Mouse (Mus musculus) MEL (cell line): ENCODE results near the gene 1700029I15Rik. TPM values are rescaled to one million over a fixed set of nuclear protein-coding genes. Genes with fewer than 3 reads are reported as not detected.

Source experiments
- DNase-seq: peaks from one replicate; pipeline ENCODE4 v3.0.0; 2011; ENCODE audit warnings: low read depth, low spot score
- H3K27ac ChIP-seq: 2 replicates; pipeline ENCODE4 v1.5.1; 2012; ENCODE audit warnings: low read depth, mild to moderate bottlenecking, control low read depth, low read length, moderate library complexity; ENCODE audit not compliant: control insufficient read depth
- H3K27me3 ChIP-seq, 2 experiments: fragments of 150-350 bp in 1 of 2; sonication (generic) in 1 of 2; 2 replicates each; pipeline ENCODE4 v1.6.1; 2012; ENCODE audit warnings: low read length in 2 of 2, mild to moderate bottlenecking in 2 of 2, improper control_type of control experiment in 1 of 2, moderate library complexity in 1 of 2; ENCODE audit not compliant: insufficient read depth in 2 of 2, control insufficient read depth in 1 of 2
- H3K36me3 ChIP-seq, 2 experiments: 2 replicates each; pipeline ENCODE4 v1.6.1; 2012 to 2014; ENCODE audit warnings: low read length in 2 of 2, improper control_type of control experiment in 1 of 2, inconsistent platforms in 1 of 2, mild to moderate bottlenecking in 1 of 2; ENCODE audit not compliant: insufficient read depth in 2 of 2, control insufficient read depth in 1 of 2
- H3K4me1 ChIP-seq, 2 experiments: fragments of 150-350 bp in 1 of 2; sonication (generic) in 1 of 2; 2 replicates each; pipeline ENCODE4 v1.6.1; 2012; ENCODE audit warnings: low read length in 2 of 2, improper control_type of control experiment in 1 of 2, mild to moderate bottlenecking in 1 of 2; ENCODE audit not compliant: insufficient read depth in 2 of 2, control insufficient read depth in 1 of 2
- H3K4me3 ChIP-seq, 2 experiments: fragments of 150-350 bp in 1 of 2; sonication (generic) in 1 of 2; 2 replicates each; pipeline ENCODE4 v1.5.1; 2012; ENCODE audit warnings: low read depth in 2 of 2, low read length in 2 of 2, mild to moderate bottlenecking in 2 of 2, moderate library complexity in 2 of 2, control low read depth in 1 of 2, improper control_type of control experiment in 1 of 2; ENCODE audit not compliant: control insufficient read depth in 1 of 2, insufficient read depth in 1 of 2
- H3K79me2 ChIP-seq: 2 replicates; pipeline ENCODE4 v1.6.1; 2012; ENCODE audit warnings: mild to moderate bottlenecking, low read length, moderate library complexity; ENCODE audit not compliant: control insufficient read depth, poor library complexity, insufficient read depth
- H3K9ac ChIP-seq: 2 replicates; pipeline ENCODE4 v1.6.1; 2012; ENCODE audit warnings: low read depth, mild to moderate bottlenecking, control low read depth, low read length, moderate library complexity; ENCODE audit not compliant: control insufficient read depth, poor library complexity, severe bottlenecking
- H3K9me3 ChIP-seq: fragments of 150-350 bp; sonication (generic); replicated peaks from 2 replicates; pipeline ENCODE4 v1.6.1; 2012; ENCODE audit warnings: mild to moderate bottlenecking, low read length, improper control_type of control experiment, moderate library complexity; ENCODE audit not compliant: insufficient read depth
- CHD1 ChIP-seq: IDR thresholded peaks from 2 replicates; pipeline ENCODE4 v1.6.1; 2012; ENCODE audit warnings: low read depth, mild to moderate bottlenecking, inconsistent platforms, low read length, improper control_type of control experiment
- CTCF ChIP-seq, 3 experiments: IDR thresholded peaks in 2 of 3; conservative IDR thresholded peaks in 1 of 3; 2 replicates each; pipeline ENCODE4 v1.5.1; 2011 to 2012; ENCODE audit warnings: low read length in 3 of 3, low read depth in 2 of 3, mild to moderate bottlenecking in 2 of 3, improper control_type of control experiment in 1 of 3, inconsistent platforms in 1 of 3, mixed read lengths in 1 of 3, moderate library complexity in 1 of 3; ENCODE audit not compliant: control insufficient read depth in 1 of 3, insufficient read depth in 1 of 3, poor library complexity in 1 of 3, severe bottlenecking in 1 of 3
- ELF1 ChIP-seq: IDR thresholded peaks from 2 replicates; pipeline ENCODE4 v1.6.1; 2014; ENCODE audit warnings: low read depth, mild to moderate bottlenecking, inconsistent platforms, low read length, improper control_type of control experiment, moderate library complexity
- EP300 ChIP-seq, 2 experiments: IDR thresholded peaks; 2 replicates each; pipeline ENCODE4 v1.6.1; 2011; ENCODE audit warnings: improper control_type of control experiment in 2 of 2, low read length in 2 of 2, low read depth in 1 of 2, mild to moderate bottlenecking in 1 of 2
- ETS1 ChIP-seq: IDR thresholded peaks from 2 replicates; pipeline ENCODE4 v1.6.1; 2012; ENCODE audit warnings: low read depth, mild to moderate bottlenecking, inconsistent platforms, low read length, improper control_type of control experiment, moderate library complexity
- GATA1 ChIP-seq: IDR thresholded peaks from 2 replicates; pipeline ENCODE4 v1.6.1; 2011; ENCODE audit warnings: low read depth, low read length, improper control_type of control experiment
- KAT2A ChIP-seq: conservative IDR thresholded peaks from 2 replicates; pipeline ENCODE4 v1.6.1; 2012; ENCODE audit warnings: low read depth, low read length, improper control_type of control experiment, inconsistent platforms
- MAX ChIP-seq: IDR thresholded peaks from 2 replicates; pipeline ENCODE4 v1.6.1; 2011; ENCODE audit warnings: low read length, improper control_type of control experiment
- MAZ ChIP-seq: IDR thresholded peaks from 2 replicates; pipeline ENCODE4 v1.6.1; 2012; ENCODE audit warnings: low read depth, mild to moderate bottlenecking, inconsistent platforms, low read length, improper control_type of control experiment
- MEF2A ChIP-seq: IDR thresholded peaks from 2 replicates; pipeline ENCODE4 v1.6.1; 2014; ENCODE audit warnings: low read depth, mild to moderate bottlenecking, inconsistent platforms, low read length, improper control_type of control experiment; ENCODE audit not compliant: poor library complexity, insufficient replicate concordance, severe bottlenecking; ENCODE audit errors: extremely low read depth
- MXI1 ChIP-seq: IDR thresholded peaks from 2 replicates; pipeline ENCODE4 v1.6.1; 2011; ENCODE audit warnings: mild to moderate bottlenecking, low read depth, low read length, improper control_type of control experiment
- NELFE ChIP-seq: IDR thresholded peaks from 2 replicates; pipeline ENCODE4 v1.6.1; 2011; ENCODE audit warnings: low read depth, low read length, improper control_type of control experiment
- NRF1 ChIP-seq: IDR thresholded peaks from 2 replicates; pipeline ENCODE4 v1.6.1; 2014; ENCODE audit warnings: low read depth, mild to moderate bottlenecking, inconsistent platforms, low read length, improper control_type of control experiment, moderate library complexity; ENCODE audit not compliant: poor library complexity, insufficient read depth, severe bottlenecking
- POLR2AphosphoS2 ChIP-seq: IDR thresholded peaks from 2 replicates; pipeline ENCODE4 v1.6.1; 2011; ENCODE audit warnings: low read length, improper control_type of control experiment
- RCOR1 ChIP-seq: IDR thresholded peaks from 2 replicates; pipeline ENCODE4 v1.6.1; 2012; ENCODE audit warnings: low read depth, mild to moderate bottlenecking, inconsistent platforms, low read length, improper control_type of control experiment
- SMC3 ChIP-seq: IDR thresholded peaks from 2 replicates; pipeline ENCODE4 v1.6.1; 2011; ENCODE audit warnings: low read depth, low read length, improper control_type of control experiment
- TAL1 ChIP-seq: IDR thresholded peaks from 2 replicates; pipeline ENCODE4 v1.6.1; 2012; ENCODE audit warnings: mild to moderate bottlenecking, inconsistent platforms, low read length, moderate library complexity, mixed read lengths
- TBP ChIP-seq: IDR thresholded peaks from 2 replicates; pipeline ENCODE4 v1.8.0; 2011; ENCODE audit warnings: low read depth, low read length, improper control_type of control experiment
- USF1 ChIP-seq: IDR thresholded peaks from 2 replicates; pipeline ENCODE4 v1.6.1; 2014; ENCODE audit warnings: low read depth, mild to moderate bottlenecking, inconsistent platforms, low read length, improper control_type of control experiment, moderate library complexity
- USF2 ChIP-seq, 2 experiments: IDR thresholded peaks; 2 replicates each; pipeline ENCODE4 v1.6.1; 2011 to 2012; ENCODE audit warnings: improper control_type of control experiment in 2 of 2, low read length in 2 of 2, borderline replicate concordance in 1 of 2, inconsistent platforms in 1 of 2, low read depth in 1 of 2, mild to moderate bottlenecking in 1 of 2; ENCODE audit not compliant: insufficient read depth in 1 of 2
- ZKSCAN1 ChIP-seq: IDR thresholded peaks from 2 replicates; pipeline ENCODE4 v1.6.1; 2012; ENCODE audit warnings: low read depth, mild to moderate bottlenecking, inconsistent platforms, low read length, improper control_type of control experiment, moderate library complexity
- ZMIZ1 ChIP-seq: IDR thresholded peaks from 2 replicates; pipeline ENCODE4 v1.6.1; 2012; ENCODE audit warnings: low read depth, mild to moderate bottlenecking, inconsistent platforms, low read length, improper control_type of control experiment, moderate library complexity
- polyA plus RNA-seq, 2 experiments: library from polyadenylated mRNA; stranded (reverse) in 1 of 2; unstranded in 1 of 2; fragments of >175 nt in 1 of 2; fragments of >200 nt in 1 of 2; gene quantifications; 2 replicates each; pipeline versions ENCODE4 v1.2.1 to v1.2.4; 2012; ENCODE audit warnings: low replicate concordance in 2 of 2, low read depth in 1 of 2; ENCODE audit not compliant: insufficient read length in 2 of 2, insufficient read depth in 1 of 2, missing spikeins in 1 of 2
- total RNA-seq: library from RNA; depleted of rRNA; stranded (reverse); fragments of 300-350 nt; gene quantifications from 2 replicates; pipeline ENCODE4 v1.2.3, GENCODE M21; 2012

Gene 1700029I15Rik
- total and polyA plus RNA-seq, 3 experiments, result 0.65 to 3.2 TPM; not detected in 1

- peak overlapping the region; percentile 77 for H3K9ac ChIP-seq
- peak overlapping the region; percentile 72 to 84 for H3K4me3 ChIP-seq
- no peaks in the 10 kb centered on the region for H3K9me3 ChIP-seq
- H3K79me2 ChIP-seq, result peaks cover 5% of the 10 kb centered on the region
- H3K4me1 ChIP-seq, result peaks cover 0 to 12% of the 10 kb centered on the region in 2 experiments; a peak in 2 of 4 replicates
- H3K27me3 ChIP-seq, result no peaks in the 10 kb centered on the region
- no peaks in the 10 kb centered on the region; a peak in 1 of 4 replicates for H3K36me3 ChIP-seq
- DNase-seq, result peak; percentile 44
- no peak for TF ChIP-seq MEF2A
- H3K27ac ChIP-seq, result no peak overlapping the region
These were observed 6.0 kb upstream of the 1700029I15Rik start for GRCm38 (mm10) chr2:92376300-92376699.

- H3K36me3 ChIP-seq, result no peaks in the 10 kb centered on the region; a peak in 1 of 4 replicates
- no peak overlapping the region for H3K27ac ChIP-seq
- no peak overlapping the region for H3K4me3 ChIP-seq
- no peaks in the 10 kb centered on the region for H3K9me3 ChIP-seq
- H3K4me1 ChIP-seq, result peaks cover 0 to 12% of the 10 kb centered on the region in 2 experiments; a peak in 2 of 4 replicates
- no peak overlapping the region for H3K9ac ChIP-seq
- H3K27me3 ChIP-seq, result no peaks in the 10 kb centered on the region
- peaks cover 5% of the 10 kb centered on the region for H3K79me2 ChIP-seq
- TF ChIP-seq ZMIZ1, result no peak
- TF ChIP-seq USF2 (IDR thresholded peaks at IDR 0.05; ENCODE audit: borderline replicate concordance in 1 of 2, insufficient read depth in 1 of 2, low read depth in 1 of 2, low read length in 2 of 2), result no peak
- TF ChIP-seq GATA1, result no peak
- TF ChIP-seq MAZ, result no peak
- TF ChIP-seq ELF1, result no peak
- TF ChIP-seq CTCF (IDR thresholded peaks at IDR 0.05 in 2 of 3, conservative IDR thresholded peaks at IDR 0.05 in 1 of 3; ENCODE audit: control insufficient read depth in 1 of 3, insufficient read depth in 1 of 3, low read depth in 2 of 3, low read length in 3 of 3, poor library complexity in 1 of 3, severe bottlenecking in 1 of 3), result no peak
- TF ChIP-seq, all 39 proteins: peak for 0
- DNase-seq, result no peak
These were observed 5.0 kb upstream of the 1700029I15Rik start for GRCm38 (mm10) chr2:92377320-92377719.

- no peak overlapping the region for H3K27ac ChIP-seq
- no peak for TF ChIP-seq GATA1
- no peak for TF ChIP-seq KAT2A
- no peak for TF ChIP-seq RCOR1
- TF ChIP-seq ELF1, result no peak
- TF ChIP-seq USF1, result no peak
- no peak for TF ChIP-seq MEF2A
- TF ChIP-seq EP300 (IDR thresholded peaks at IDR 0.05; ENCODE audit: low read depth in 1 of 2, low read length in 2 of 2), result no peak
- TF ChIP-seq NELFE, result no peak
- TF ChIP-seq NRF1, result no peak
- TF ChIP-seq ETS1, result no peak
- no peak for TF ChIP-seq MAZ
- no peak for TF ChIP-seq MAX
- TF ChIP-seq POLR2AphosphoS2, result no peak
- no peak for TF ChIP-seq TAL1
- no peak for TF ChIP-seq TBP
- TF ChIP-seq CHD1, result no peak
- TF ChIP-seq MXI1, result no peak
- no peak for TF ChIP-seq SMC3
- no peak for TF ChIP-seq ZKSCAN1
These were observed 2.4 kb upstream of the 1700029I15Rik start for GRCm38 (mm10) chr2:92379783-92380494.

More at GRCm38 (mm10) chr2:92379783-92380494, 2.4 kb upstream of the 1700029I15Rik start:
- no peak for DNase-seq
- Histone ChIP-seq H3K36me3 (no peaks in the 10 kb centered on the region; a peak in 1 of 4 replicates), H3K4me1 (peaks cover 0 to 8% of the 10 kb centered on the region in 2 experiments; a peak in 2 of 4 replicates), H3K27me3 (no peaks in the 10 kb centered on the region), H3K79me2 (peaks cover 5% of the 10 kb centered on the region), H3K9ac (no peak overlapping the region), H3K4me3 (no peak overlapping the region), H3K9me3 (no peaks in the 10 kb centered on the region)
